Mouse (Mus musculus): ENCODE results near the gene Gna12.

Gene Gna12

DNA sequence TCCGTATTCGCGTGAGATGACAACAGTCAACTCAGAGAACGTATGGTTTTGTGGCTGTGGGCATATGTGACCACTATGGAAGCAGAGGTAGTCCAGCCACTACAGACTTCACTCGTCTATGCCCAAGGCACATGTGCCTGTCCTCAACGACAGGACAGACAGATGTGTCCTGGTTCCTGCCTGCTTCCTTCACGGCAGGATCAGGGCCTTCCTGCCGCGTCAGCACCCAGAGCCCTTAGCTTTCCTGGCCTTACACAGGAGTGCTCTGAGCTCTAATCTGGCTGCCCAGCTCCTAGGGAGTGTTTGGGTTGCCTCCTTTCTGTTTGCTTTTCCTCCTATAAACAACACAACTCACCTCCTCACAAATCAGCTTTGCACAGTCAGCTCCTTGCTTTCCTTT lies 53.3 kb downstream of the Gna12 start:
- in situ Hi-C loops (cut with MboI; ENCODE audit: low pct_unique_long_range_greater_than_20kb in 1 of 2, low sequenced_read_pairs in 2 of 2, unreplicated experiment in 1 of 2) = no loop called here

- in situ Hi-C loops (cut with MboI; ENCODE audit: low pct_unique_long_range_greater_than_20kb in 1 of 2, low sequenced_read_pairs in 2 of 2, unreplicated experiment in 1 of 2) = no loop called here
Observed at GRCm38 (mm10) chr5:140775111-140775510, 55.1 kb downstream of the Gna12 start.

DNA sequence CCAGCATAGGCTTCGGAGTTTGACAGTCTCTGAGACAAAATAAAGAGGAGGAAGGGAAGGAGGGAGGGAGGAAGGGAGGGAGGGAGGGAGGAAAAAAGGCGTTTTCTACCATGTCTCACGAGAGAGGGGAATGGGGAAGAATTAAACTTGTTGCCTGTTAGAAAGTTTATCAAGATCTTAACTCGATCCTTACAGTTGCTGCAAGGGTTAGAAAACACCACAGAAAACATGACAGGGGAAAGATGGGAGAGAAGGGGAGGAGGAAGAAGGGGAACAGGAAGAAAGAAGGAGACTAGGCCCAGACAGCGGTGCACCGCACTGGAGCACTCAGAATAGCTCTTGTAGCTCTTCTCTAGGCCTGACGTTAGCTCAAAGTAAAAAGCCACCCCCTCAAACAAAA lies 58.1 kb downstream of the Gna12 start:
- in situ Hi-C loops (cut with MboI; ENCODE audit: low pct_unique_long_range_greater_than_20kb in 1 of 2, low sequenced_read_pairs in 2 of 2, unreplicated experiment in 1 of 2) = no loop called here

GRCm38 (mm10) chr5:140771612-140772011 lies 58.6 kb downstream of the Gna12 start:
- in situ Hi-C loops (cut with MboI; ENCODE audit: low pct_unique_long_range_greater_than_20kb in 1 of 2, low sequenced_read_pairs in 2 of 2, unreplicated experiment in 1 of 2) = no loop called here

GRCm38 (mm10) chr5:140768333-140768732 lies 61.9 kb downstream of the Gna12 start:
- in situ Hi-C loops (cut with MboI; ENCODE audit: low pct_unique_long_range_greater_than_20kb in 1 of 2, low sequenced_read_pairs in 2 of 2, unreplicated experiment in 1 of 2) = no loop called here

GRCm38 (mm10) chr5:140767704-140768141 lies 62.5 kb downstream of the Gna12 start:
- in situ Hi-C loops (cut with MboI; ENCODE audit: low pct_unique_long_range_greater_than_20kb in 1 of 2, low sequenced_read_pairs in 2 of 2, unreplicated experiment in 1 of 2) = no loop called here

DNA sequence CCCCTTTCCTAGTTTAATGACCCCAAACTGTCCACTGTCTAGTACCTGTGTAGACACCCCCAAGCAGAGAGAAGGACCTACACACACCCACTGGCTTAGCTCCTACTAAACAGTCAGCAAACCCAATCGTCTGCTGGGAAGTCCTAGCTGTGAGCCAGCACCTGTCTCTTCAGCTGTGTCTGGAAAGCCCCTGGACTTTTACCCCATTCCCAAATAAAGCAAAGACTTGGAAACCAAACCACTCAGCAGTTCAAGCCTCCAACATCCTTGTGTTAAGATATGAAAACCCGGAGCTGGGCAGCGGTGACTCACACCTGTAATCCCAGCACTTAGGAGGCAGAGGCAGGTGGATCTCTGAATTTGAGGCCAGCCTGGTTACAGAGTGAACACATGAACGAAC lies 63.7 kb downstream of the Gna12 start:
- in situ Hi-C loops (cut with MboI; ENCODE audit: low pct_unique_long_range_greater_than_20kb in 1 of 2, low sequenced_read_pairs in 2 of 2, unreplicated experiment in 1 of 2) = no loop called here

- in situ Hi-C loops (cut with MboI; ENCODE audit: low pct_unique_long_range_greater_than_20kb in 1 of 2, low sequenced_read_pairs in 2 of 2, unreplicated experiment in 1 of 2) = no loop called here
Observed at GRCm38 (mm10) chr5:140764921-140765613, 65.2 kb downstream of the Gna12 start.

GRCm38 (mm10) chr5:140762540-140762939 lies 67.7 kb downstream of the Gna12 start:
- in situ Hi-C loops (cut with MboI; ENCODE audit: low pct_unique_long_range_greater_than_20kb in 1 of 2, low sequenced_read_pairs in 2 of 2, unreplicated experiment in 1 of 2) = no loop called here

DNA sequence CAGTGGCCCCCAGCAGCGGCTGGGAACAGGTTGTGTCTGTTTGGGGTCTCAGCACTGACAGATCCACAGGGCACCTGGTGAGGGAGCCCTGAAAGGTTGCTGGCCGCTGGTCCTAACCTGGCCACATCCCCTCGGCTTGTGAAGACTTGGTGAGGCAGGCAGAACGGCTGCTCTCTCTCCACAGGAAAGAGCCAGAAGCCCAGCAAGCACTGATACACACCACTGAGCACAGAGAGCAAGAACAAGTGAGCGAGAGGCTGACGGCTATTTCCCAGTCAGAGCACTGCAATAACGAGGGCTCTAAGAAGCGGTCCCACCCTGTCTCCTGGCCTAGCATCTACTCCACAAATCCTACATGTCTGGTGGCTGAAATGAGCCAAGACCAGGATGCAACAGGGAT lies 71.4 kb downstream of the Gna12 start:
- in situ Hi-C loops (cut with MboI; ENCODE audit: low pct_unique_long_range_greater_than_20kb in 1 of 2, low sequenced_read_pairs in 2 of 2, unreplicated experiment in 1 of 2) = no loop called here

- in situ Hi-C loops (cut with MboI; ENCODE audit: low pct_unique_long_range_greater_than_20kb in 1 of 2, low sequenced_read_pairs in 2 of 2, unreplicated experiment in 1 of 2) = no loop called here
Observed at GRCm38 (mm10) chr5:140753223-140753622, 77.0 kb downstream of the Gna12 start.

DNA sequence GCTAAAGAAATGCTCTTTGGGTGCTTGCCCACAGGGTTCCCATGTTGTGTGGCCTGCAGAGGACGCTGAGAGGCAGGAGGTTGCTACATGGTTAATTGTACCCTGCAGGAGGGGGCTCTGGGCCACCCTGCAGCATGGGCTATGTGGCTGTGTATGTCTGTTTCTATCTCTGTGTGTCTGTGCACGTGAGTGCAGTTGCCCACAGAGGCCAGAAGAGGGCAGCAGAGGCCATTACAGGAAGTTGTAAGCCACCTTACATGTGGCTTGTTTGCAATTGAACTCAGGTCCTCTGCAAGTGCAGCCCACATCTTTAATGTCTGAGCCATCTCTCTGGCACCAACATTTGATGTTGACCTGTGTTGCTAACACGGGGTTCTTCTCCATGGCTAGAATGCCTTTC lies 77.6 kb downstream of the Gna12 start:
- in situ Hi-C loops (cut with MboI; ENCODE audit: low pct_unique_long_range_greater_than_20kb in 1 of 2, low sequenced_read_pairs in 2 of 2, unreplicated experiment in 1 of 2) = no loop called here

DNA sequence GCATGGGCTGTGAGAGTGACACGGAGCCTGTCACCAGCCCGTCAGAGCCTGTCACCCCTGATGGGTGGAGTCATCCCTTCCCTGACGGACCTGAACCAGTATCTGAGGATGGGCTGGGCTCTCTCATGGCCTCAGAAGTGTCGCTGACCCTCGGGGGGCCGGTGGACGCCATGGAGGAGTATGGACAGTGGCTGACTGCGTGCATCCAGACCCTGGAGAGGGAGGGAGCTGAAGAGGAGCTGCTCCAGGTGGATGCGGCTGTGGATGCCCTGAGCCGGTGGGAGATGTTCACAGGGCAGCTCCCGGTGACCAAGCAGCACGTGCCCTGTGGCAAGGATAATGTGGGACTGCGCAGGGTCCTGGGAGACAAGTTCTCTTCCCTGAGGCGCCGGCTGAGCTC lies 78.2 kb downstream of the Gna12 start:
- in situ Hi-C loops (cut with MboI; ENCODE audit: low pct_unique_long_range_greater_than_20kb in 1 of 2, low sequenced_read_pairs in 2 of 2, unreplicated experiment in 1 of 2) = no loop called here

DNA sequence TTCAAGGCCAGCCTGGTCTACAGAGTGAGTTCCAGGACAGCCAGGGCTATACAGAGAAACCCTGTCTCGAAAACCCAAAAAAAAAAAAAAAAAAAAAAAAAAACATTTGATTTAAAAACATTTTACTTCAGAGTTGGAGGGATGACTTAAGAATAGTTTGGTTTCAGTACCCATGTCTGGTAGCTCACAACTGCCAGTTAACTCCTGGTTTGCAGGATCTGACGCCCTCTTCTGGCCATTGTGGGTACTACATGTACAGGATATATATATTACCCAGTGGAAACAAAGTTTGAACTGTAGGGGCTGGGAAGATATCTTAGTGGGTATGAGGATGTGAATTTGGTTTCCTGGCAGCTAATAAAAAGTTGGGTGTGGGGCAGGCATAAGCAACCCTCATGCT lies 79.3 kb downstream of the Gna12 start:
- in situ Hi-C loops (cut with MboI; ENCODE audit: low pct_unique_long_range_greater_than_20kb in 1 of 2, low sequenced_read_pairs in 2 of 2, unreplicated experiment in 1 of 2) = no loop called here

DNA sequence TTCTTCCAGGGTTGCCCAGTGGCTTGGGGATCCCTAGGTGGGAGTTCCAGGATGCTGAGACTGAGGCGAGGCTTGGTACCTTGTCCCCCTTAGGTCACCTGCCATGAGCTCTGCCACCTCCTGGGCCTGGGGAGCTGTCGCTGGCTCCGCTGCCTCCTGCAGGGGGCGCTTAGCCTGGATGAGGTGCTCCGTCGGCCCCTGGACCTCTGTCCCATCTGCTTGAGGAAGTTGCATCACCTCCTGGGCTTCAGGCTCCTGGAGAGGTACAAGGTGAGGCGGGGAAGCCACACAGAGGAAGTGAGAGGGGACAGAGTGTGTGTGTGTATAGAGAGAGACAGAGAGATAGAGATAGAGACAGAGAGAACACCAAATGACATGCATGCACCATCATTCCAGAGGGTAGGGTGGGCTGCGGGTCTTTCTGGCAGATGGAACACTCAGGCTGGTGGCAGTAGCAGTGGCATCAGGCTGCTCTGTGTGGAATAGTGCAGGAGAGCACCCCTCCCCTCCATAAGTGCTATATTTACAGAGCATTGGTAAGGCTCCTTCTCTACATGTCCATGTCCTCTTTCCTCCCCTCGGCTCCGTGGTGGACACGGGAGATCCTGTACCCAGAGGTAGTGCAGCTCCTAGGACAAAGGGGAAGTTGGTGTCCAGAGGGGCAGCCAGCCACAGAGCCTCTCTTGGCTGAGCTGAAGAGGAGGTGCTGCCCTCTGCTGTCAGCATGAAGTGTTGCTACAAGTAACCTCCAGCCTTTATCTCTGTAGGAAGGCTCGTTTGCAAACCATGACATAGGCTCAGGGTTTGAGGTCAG lies 81.0 kb downstream of the Gna12 start:
- in situ Hi-C loops (cut with MboI; ENCODE audit: low pct_unique_long_range_greater_than_20kb in 1 of 2, low sequenced_read_pairs in 2 of 2, unreplicated experiment in 1 of 2) = loop anchor here in 1 of 2 experiments (10.0 kb wide), 1 partner anchor 204 kb away; no protein-coding TSS in a partner anchor

DNA sequence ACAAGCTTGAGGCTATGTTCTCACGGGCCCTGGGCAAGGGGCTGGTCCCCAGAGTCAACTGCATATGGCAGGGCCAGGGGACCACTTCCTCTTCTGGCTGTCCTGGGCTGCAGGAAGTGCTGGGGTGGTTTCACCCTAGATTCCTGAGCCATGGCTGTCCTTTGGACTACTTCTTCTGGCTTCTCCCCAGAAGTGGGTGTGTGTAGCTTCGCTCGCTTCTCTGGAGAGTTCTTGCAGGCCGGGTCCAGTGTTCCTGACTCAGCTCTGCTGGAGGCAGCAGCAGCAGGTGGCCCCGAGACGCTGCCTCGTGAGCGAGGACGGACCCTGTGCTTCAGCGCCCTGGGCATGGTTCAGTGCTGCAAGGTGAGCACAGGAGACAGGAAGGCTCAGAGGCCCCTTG lies 81.8 kb downstream of the Gna12 start:
- in situ Hi-C loops (cut with MboI; ENCODE audit: low pct_unique_long_range_greater_than_20kb in 1 of 2, low sequenced_read_pairs in 2 of 2, unreplicated experiment in 1 of 2) = loop anchor here in 1 of 2 experiments (10.0 kb wide), 1 partner anchor 204 kb away; no protein-coding TSS in a partner anchor

- in situ Hi-C loops (cut with MboI; ENCODE audit: low pct_unique_long_range_greater_than_20kb in 1 of 2, low sequenced_read_pairs in 2 of 2, unreplicated experiment in 1 of 2) = loop anchor here in 1 of 2 experiments (10.0 kb wide), 1 partner anchor 199 kb away; no protein-coding TSS in a partner anchor
Observed at GRCm38 (mm10) chr5:140743706-140744131, 86.5 kb downstream of the Gna12 start.

DNA sequence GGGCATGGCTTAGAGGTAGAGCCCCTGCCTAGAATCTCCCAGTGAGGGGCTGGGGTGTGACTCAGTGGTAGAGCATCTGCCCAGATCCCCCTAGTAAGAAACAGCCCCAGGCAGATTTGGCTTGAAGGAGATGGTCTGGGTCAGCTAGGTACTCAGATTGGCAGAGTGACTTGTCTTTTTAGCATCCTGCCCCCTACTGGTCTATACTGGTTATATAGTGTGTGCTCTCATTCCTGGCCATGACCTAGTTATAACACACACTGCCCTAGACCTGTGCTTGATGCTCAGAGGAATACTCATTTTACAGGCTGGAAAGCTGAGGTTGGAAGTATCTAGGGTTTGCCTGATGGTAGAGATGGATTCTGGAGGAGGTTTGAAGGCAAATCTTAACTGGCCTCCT lies 88.4 kb downstream of the Gna12 start:
- in situ Hi-C loops (cut with MboI; ENCODE audit: low pct_unique_long_range_greater_than_20kb in 1 of 2, low sequenced_read_pairs in 2 of 2, unreplicated experiment in 1 of 2) = loop anchor here in 1 of 2 experiments (10.0 kb wide), 1 partner anchor 197 kb away; no protein-coding TSS in a partner anchor

DNA sequence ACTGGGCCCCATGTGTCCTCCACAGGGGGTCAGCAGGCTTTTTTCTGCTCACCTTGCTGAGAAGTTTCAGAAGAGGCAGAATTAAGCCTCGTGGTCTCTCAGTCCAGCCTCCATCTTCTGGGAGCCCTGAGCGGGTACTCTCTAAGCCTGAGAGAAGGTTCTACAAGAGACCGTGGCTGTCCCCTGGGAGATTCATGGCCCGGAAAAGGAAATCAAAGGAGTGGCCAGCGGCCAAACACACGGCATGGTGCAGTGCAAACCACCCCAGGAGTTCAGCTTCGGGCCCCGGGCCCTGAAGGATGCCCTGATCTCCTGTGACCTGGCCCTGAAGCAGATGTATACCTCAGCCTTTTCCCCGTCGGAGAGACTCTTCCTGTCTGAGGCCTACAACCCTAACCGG lies 89.2 kb downstream of the Gna12 start:
- in situ Hi-C loops (cut with MboI; ENCODE audit: low pct_unique_long_range_greater_than_20kb in 1 of 2, low sequenced_read_pairs in 2 of 2, unreplicated experiment in 1 of 2) = loop anchor here in 1 of 2 experiments (10.0 kb wide), 1 partner anchor 196 kb away; no protein-coding TSS in a partner anchor

All from mouse embryonic stem cell (cell line).